Mouse (Mus musculus) midbrain, postnatal 0 days (tissue): ENCODE data around the gene Kcnip3. TPM values are rescaled to one million over a fixed set of nuclear protein-coding genes. Genes with fewer than 3 reads are reported as not detected.

Experiments used
- ATAC-seq: fragments of 200-750 bp; cut with Nextera tagmentation; 2 replicates; pipeline ENCODE4 v1.8.0; 2017; ENCODE audit warnings: moderate number of reproducible peaks, mild to moderate bottlenecking, moderate TSS enrichment, moderate library complexity; ENCODE audit not compliant: low FRiP score
- DNase-seq: peaks from one replicate; pipeline ENCODE4 v3.0.0-alpha.2; 2015; ENCODE audit warnings: low spot score
- H3K27ac ChIP-seq: fragments of 300-500 bp; sonication (generic); 2 replicates; pipeline ENCODE4 v1.5.1; 2014; ENCODE audit warnings: low read depth, mild to moderate bottlenecking, low read length, mixed read lengths
- H3K27me3 ChIP-seq: fragments of 300-500 bp; sonication (generic); 2 replicates; pipeline ENCODE4 v1.6.1; 2014; ENCODE audit warnings: low read length, control low read depth, mixed read lengths; ENCODE audit not compliant: insufficient read depth
- H3K36me3 ChIP-seq: fragments of 300-500 bp; sonication (generic); 2 replicates; pipeline ENCODE4 v1.6.1; 2014; ENCODE audit warnings: low read length, control low read depth, mixed read lengths; ENCODE audit not compliant: insufficient read depth
- H3K4me1 ChIP-seq: fragments of 300-500 bp; sonication (generic); 2 replicates; pipeline ENCODE4 v1.6.1; 2014; ENCODE audit warnings: mild to moderate bottlenecking, control low read depth, antibody characterized with exemption, low read length, mixed read lengths; ENCODE audit not compliant: insufficient read depth
- H3K4me2 ChIP-seq: fragments of 300-500 bp; sonication (generic); 2 replicates; pipeline ENCODE4 v1.6.1; 2014; ENCODE audit warnings: low read depth, mild to moderate bottlenecking, low read length, mixed read lengths; ENCODE audit not compliant: poor library complexity, severe bottlenecking
- H3K4me3 ChIP-seq: fragments of 300-500 bp; sonication (generic); 2 replicates; pipeline ENCODE4 v1.5.1; 2014; ENCODE audit warnings: low read depth, mild to moderate bottlenecking, low read length, moderate library complexity
- H3K9ac ChIP-seq: fragments of 300-500 bp; sonication (generic); replicated peaks from 2 replicates; pipeline ENCODE4 v1.6.1; 2014; ENCODE audit warnings: mild to moderate bottlenecking, low read length, moderate library complexity, mixed read lengths; ENCODE audit not compliant: poor library complexity, severe bottlenecking
- H3K9me3 ChIP-seq: fragments of 300-500 bp; sonication (generic); 2 replicates; pipeline ENCODE4 v1.6.1; 2016; ENCODE audit warnings: low read length, control low read depth
- CTCF ChIP-seq: IDR thresholded peaks from 2 replicates; pipeline ENCODE4 v1.5.1; 2016; ENCODE audit warnings: antibody characterized with exemption, mild to moderate bottlenecking
- WGBS: fragments of 180-500 bp; shearing (Covaris S2); extraction: QIAGEN DNeasy Blood & Tissue Kit; methylation state at CpG from one replicate; pipeline ENCODE4 v1.1.7; 2014; 5-methylcytosine and 5-hydroxymethylcytosine counted together
- polyA plus RNA-seq: library from polyadenylated mRNA; unstranded; fragments of >200 nt; fragmentation: Nextera tagmentation; extraction: Ambion mirVana; gene quantifications from 2 replicates; pipeline ENCODE4 v1.2.1, GENCODE M21; 2015
- total RNA-seq: library from RNA; depleted of rRNA; stranded (reverse); fragments of >200 nt; gene quantifications from 2 replicates; pipeline ENCODE4 v1.2.3, GENCODE M21; 2014

Kcnip3 gene
- total and polyA plus RNA-seq, 2 experiments from 2014 or later: 14.2 to 33.2 TPM

DNA sequence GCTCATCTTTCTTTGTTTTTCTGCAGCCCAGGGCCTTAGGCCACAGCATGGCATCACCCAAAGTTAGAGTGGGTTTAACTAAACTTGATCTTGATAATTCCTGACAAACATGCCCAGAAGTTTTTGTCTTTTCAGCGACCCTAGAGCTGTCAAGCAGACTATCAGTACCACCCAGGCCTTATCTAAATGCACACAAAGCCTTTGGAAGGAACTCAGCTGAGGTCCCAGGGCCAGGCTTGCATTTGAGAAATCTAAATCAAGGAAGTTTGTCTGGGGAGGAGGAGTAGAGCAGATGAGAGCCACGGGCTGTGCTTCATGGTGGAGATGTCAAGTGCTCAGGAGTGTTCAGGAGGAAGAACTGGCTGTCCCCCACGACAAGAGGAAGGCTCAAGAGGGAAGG is 75.0 kb downstream of the Kcnip3 start:
- Histone ChIP-seq H3K9me3 (no peaks in the 10 kb centered on the region), H3K4me1 (peaks cover 13% of the 10 kb centered on the region), H3K4me2 (no peak overlapping the region), H3K27ac (no peak overlapping the region), H3K4me3 (no peak overlapping the region), H3K27me3 (0 out of 2 replicates have a peak, but pooled peaks cover 4% of the 10 kb centered on the region), H3K36me3 (peaks cover under 1% of the 10 kb centered on the region; the same call in 1 of the 2 replicates), H3K9ac (no peak overlapping the region)
- TF ChIP-seq CTCF: no peak
- 53% methylated on average over 3 of the region's 3 CpGs for WGBS
- ATAC-seq: no peak
- no peak for DNase-seq

DNA sequence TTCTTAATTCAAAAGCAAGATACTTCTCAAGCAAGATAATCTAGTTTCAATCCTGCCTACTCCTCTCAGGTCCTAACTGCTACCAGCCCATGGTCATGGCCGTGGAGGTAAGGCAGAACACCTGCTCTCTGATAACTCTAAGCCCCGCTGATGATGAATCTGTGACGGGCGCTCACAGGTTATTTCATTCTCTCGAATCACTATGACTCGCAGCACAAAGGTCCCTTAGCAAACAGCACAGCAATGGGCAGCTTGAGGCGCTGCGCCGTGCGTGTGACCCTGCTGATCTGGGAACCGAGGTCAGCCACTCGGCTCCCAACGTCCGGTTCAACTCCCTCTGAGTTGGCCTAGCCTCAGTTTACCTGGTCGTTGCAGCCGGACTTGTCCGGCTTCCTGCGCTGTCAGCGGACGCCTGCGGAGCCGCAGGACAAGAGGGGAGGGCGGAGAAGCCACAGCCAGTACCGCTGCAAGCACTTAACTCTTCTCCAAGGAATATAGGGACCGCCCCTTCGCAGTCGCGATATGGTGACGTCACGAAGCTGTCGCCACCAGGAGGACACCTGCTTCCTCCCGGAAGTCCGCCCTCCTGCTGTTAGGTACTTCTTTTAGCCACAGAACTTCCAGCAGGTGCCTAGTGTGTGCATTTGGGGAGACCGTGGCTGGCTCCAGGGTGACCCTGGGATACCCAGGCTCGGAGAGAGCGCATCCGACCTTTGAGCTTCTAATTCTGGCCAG is 77.7 kb downstream of the Kcnip3 start, which contains the start of gene Fahd2a:
Fahd2a (minus strand) TSS at position 511 of the 735 bp plus-strand sequence.
- WGBS: 4% methylated on average over 37 of the region's 37 CpGs
- Histone ChIP-seq H3K9me3 (no peaks in the 10 kb centered on the region), H3K4me3 (peak within 1 kb of the TSS; percentile 79), H3K27me3 (0 out of 2 replicates have a peak, but pooled peaks cover 4% of the 10 kb centered on the region), H3K4me2 (peak within 1 kb of the TSS; percentile 73), H3K9ac (peak within 1 kb of the TSS; percentile 74), H3K27ac (peak within 1 kb of the TSS; percentile 55; the same call in 1 of the 2 replicates), H3K4me1 (peaks cover 13% of the 10 kb centered on the region), H3K36me3 (peaks cover 6% of the 10 kb centered on the region; the same call in 1 of the 2 replicates)
- ATAC-seq (peak; percentile 95), DNase-seq (peak; percentile 93)
- peak; percentile 47 for TF ChIP-seq CTCF

DNA sequence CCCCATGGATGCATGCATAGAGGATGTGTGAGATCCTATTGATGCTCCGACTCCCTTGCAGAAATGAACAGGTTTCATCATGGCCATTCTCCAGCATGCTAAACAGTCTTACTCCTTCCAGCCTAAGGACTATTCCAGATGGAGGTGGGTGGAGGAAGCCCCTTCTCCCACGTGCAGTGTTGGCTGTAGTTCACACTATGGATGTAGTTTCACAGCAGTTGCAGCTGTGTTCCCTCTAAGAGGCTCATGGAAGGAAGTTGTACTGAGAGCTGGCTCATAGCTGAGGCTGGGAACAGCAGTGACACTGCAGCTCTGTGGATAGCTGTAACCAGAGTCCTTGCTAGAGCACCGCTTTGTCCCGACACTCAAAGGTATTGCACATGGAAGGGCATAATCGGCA is 84.2 kb downstream of the Kcnip3 start:
- Histone ChIP-seq H3K4me1 (no peaks in the 10 kb centered on the region; the same call in 1 of the 2 replicates), H3K4me2 (no peak overlapping the region), H3K9ac (no peak overlapping the region), H3K4me3 (no peak overlapping the region), H3K36me3 (peaks cover 32% of the 10 kb centered on the region), H3K27ac (no peak overlapping the region), H3K27me3 (no peaks in the 10 kb centered on the region), H3K9me3 (no peaks in the 10 kb centered on the region)
- DNase-seq: no peak
- no peak for TF ChIP-seq CTCF
- no peak for ATAC-seq
- WGBS: 89% methylated on average over 5 of the region's 5 CpGs

DNA sequence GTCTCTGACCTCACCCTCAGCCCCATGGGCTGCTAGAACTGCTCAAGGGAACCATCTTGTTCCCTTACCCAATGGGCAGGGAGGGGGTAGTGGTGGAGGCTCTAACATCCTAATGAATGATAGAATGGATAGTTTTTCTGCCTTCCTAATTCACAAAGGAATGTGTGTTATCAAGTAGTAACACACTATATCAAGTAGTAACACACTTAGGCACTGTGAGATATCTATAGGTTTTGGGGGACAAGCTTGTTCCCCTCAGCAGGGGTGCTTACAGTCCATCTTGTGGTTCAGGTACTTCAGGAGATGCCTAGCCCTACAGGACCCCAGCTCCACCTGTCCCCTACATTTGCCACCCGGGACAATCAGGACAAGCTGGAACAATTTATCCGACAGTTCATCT is 86.3 kb downstream of the Kcnip3 start:
- Histone ChIP-seq H3K4me3 (no peak overlapping the region), H3K4me1 (no peaks in the 10 kb centered on the region), H3K27ac (no peak overlapping the region), H3K9me3 (no peaks in the 10 kb centered on the region), H3K36me3 (peaks cover 29% of the 10 kb centered on the region), H3K4me2 (no peak overlapping the region), H3K27me3 (no peaks in the 10 kb centered on the region), H3K9ac (no peak overlapping the region)
- no peak for DNase-seq
- WGBS: 95% methylated on average over 2 of the region's 2 CpGs
- TF ChIP-seq CTCF: no peak
- ATAC-seq: no peak

DNA sequence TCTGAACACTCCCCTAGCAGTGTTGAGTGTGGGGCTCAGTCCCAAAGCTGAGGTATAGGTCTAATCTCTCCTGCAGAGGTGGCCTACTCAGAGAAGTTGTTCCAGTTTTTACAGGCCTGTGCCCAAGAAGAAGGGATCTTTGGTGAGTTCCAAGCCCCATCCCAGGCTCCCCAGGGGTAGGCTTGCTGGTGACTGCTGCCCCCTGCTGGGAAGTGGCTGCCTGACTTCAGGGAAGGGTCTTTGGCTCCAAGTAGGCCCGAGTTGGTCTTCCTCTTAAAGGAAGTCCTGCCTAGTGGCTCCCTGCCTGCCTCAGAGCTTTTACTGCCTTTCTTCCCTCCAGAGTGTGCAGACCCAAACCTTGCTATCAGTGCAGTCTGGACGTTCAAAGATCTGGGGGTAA is 86.8 kb downstream of the Kcnip3 start:
- Histone ChIP-seq H3K27ac (no peak overlapping the region), H3K9ac (no peak overlapping the region), H3K4me1 (no peaks in the 10 kb centered on the region), H3K36me3 (peaks cover 29% of the 10 kb centered on the region), H3K27me3 (no peaks in the 10 kb centered on the region), H3K9me3 (no peaks in the 10 kb centered on the region), H3K4me2 (no peak overlapping the region), H3K4me3 (no peak overlapping the region)
- 38% methylated on average over 2 of the region's 2 CpGs for WGBS
- peak; percentile 7 for DNase-seq
- ATAC-seq: no peak
- TF ChIP-seq CTCF: peak; percentile 58
